Comparison of ENCODE assay signal across 8 mouse cellular contexts in the genomic region with DNA sequence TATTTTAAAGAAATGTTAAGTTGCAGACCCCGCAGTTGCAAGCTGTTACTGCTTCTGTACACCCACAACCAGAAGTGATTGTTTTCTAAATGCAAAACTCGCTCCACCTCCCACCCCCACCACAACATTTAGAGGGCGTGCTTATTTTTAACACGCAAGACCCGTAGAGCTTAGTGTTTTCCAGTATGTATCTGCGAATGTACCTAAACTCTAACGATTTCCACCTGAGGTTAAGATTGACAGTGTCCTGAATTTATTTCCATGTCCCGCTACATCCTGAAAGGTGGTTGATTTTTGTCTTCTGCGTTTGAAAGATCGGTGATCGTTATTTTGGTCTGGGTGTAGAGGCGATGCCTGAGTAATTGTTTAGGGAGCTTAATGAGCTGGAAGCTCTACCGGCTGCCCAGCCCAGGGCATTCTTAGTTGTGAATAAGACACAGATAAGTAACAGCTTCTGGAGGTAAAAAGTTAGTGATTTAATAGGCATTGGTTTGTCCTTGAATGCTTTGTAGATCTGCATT. TPM values are rescaled to one million over a fixed set of nuclear protein-coding genes. Genes with fewer than 3 reads are reported as not detected.
A peak's percentile ranks its signal among the peaks of the same experiment; 100 is the strongest.
DNase-seq lines count a peak whose midpoint lies in the region; ATAC-seq and TF ChIP-seq lines count a peak whose summit lies in the region.

No protein-coding gene starts in this region.

- no peak for ATAC-seq in embryonic facial prominence, embryonic 11.5 days (replicated peaks; ENCODE audit: insufficient number of reproducible peaks, low FRiP score, low TSS enrichment, low read depth)
- ATAC-seq in hindbrain, embryonic 15.5 days (ENCODE audit: low FRiP score, low read depth), result 0 out of 2 replicates have a peak, but pooled peaks have one; percentile 5

- no peak overlapping the region for H3K9ac ChIP-seq in embryonic facial prominence, embryonic 11.5 days (replicated peaks; ENCODE audit: low read length)
- H3K9ac ChIP-seq in hindbrain, embryonic 15.5 days, result peak overlapping the region; percentile 52

- H3K27me3 ChIP-seq in embryonic facial prominence, embryonic 11.5 days (ENCODE audit: control insufficient read depth, insufficient read depth, low read length), result peaks cover 18% of the 10 kb centered on the region
- peaks cover 31% of the 10 kb centered on the region for H3K27me3 ChIP-seq in hindbrain, embryonic 15.5 days
- peaks cover 63% of the 10 kb centered on the region for H3K27me3 ChIP-seq in midbrain, embryonic 10.5 days (ENCODE audit: low read depth, poor library complexity, severe bottlenecking)

- H3K4me2 ChIP-seq in embryonic facial prominence, embryonic 11.5 days (ENCODE audit: low read depth, low read length), result peak overlapping the region; percentile 95
- H3K4me2 ChIP-seq in hindbrain, embryonic 15.5 days, result peak overlapping the region; percentile 97

- no peak for TF ChIP-seq POLR2A in lung, adult 2 months (IDR thresholded peaks at IDR 0.05; ENCODE audit: borderline replicate concordance, extremely low read depth, low read depth, low read length)

- no peak for DNase-seq in lung, adult 2 months
- DNase-seq in lung, postnatal 25 days (ENCODE audit: low spot score), result no peak
- peak; percentile 13 for DNase-seq in embryonic facial prominence, embryonic 11.5 days (ENCODE audit: low spot score)
- peak; percentile 29 for DNase-seq in midbrain, embryonic 10.5 days (ENCODE audit: low spot score)
- no peak for DNase-seq in spleen, postnatal 36 days (ENCODE audit: low spot score in 2 of 2)
- DNase-seq in yolk sac, embryonic 10.5 days (ENCODE audit: low spot score), result no peak
- DNase-seq in adrenal gland, postnatal 25 days, result no peak

- H3K4me3 ChIP-seq in lung, adult 2 months (replicated peaks; ENCODE audit: extremely low read depth, low read depth, low read length), result peak overlapping the region; percentile 92
- H3K4me3 ChIP-seq in embryonic facial prominence, embryonic 11.5 days (ENCODE audit: low read depth, low read length), result peak overlapping the region; percentile 74
- peak overlapping the region; percentile 74 for H3K4me3 ChIP-seq in hindbrain, embryonic 15.5 days
- peak overlapping the region; percentile 81 for H3K4me3 ChIP-seq in midbrain, embryonic 10.5 days

- peaks cover 4% of the 10 kb centered on the region; the same call in 1 of the 2 replicates for H3K4me1 ChIP-seq in lung, adult 2 months (ENCODE audit: control insufficient read depth, insufficient read depth, low read length)
- H3K4me1 ChIP-seq in embryonic facial prominence, embryonic 11.5 days (ENCODE audit: control insufficient read depth, insufficient read depth, low read length), result no peaks in the 10 kb centered on the region
- peaks cover 22% of the 10 kb centered on the region for H3K4me1 ChIP-seq in hindbrain, embryonic 15.5 days (replicated peaks)
- H3K4me1 ChIP-seq in midbrain, embryonic 10.5 days, result peaks cover 25% of the 10 kb centered on the region

- no peak overlapping the region for H3K27ac ChIP-seq in embryonic facial prominence, embryonic 11.5 days (replicated peaks; ENCODE audit: low read depth, low read length)
- H3K27ac ChIP-seq in hindbrain, embryonic 15.5 days (replicated peaks), result no peak overlapping the region
- no peak overlapping the region for H3K27ac ChIP-seq in midbrain, embryonic 10.5 days (replicated peaks)

- TF ChIP-seq CTCF in lung, adult 2 months (IDR thresholded peaks at IDR 0.05; ENCODE audit: insufficient read depth, low read length), result no peak

- no peaks in the 10 kb centered on the region for H3K9me3 ChIP-seq in embryonic facial prominence, embryonic 11.5 days (replicated peaks; ENCODE audit: control insufficient read depth, low read length)
- no peaks in the 10 kb centered on the region for H3K9me3 ChIP-seq in hindbrain, embryonic 15.5 days
- H3K9me3 ChIP-seq in midbrain, embryonic 10.5 days (replicated peaks), result no peaks in the 10 kb centered on the region

- H3K36me3 ChIP-seq in embryonic facial prominence, embryonic 11.5 days (replicated peaks; ENCODE audit: control insufficient read depth, insufficient read depth, low read depth, low read length), result no peaks in the 10 kb centered on the region
- H3K36me3 ChIP-seq in hindbrain, embryonic 15.5 days, result no peaks in the 10 kb centered on the region
- H3K36me3 ChIP-seq in midbrain, embryonic 10.5 days, result no peaks in the 10 kb centered on the region

- WGBS in lung, adult 2 months, result 6% methylated on average over 13 of the region's 13 CpGs
- WGBS in embryonic facial prominence, embryonic 11.5 days, result 5% methylated on average over 13 of the region's 13 CpGs
- WGBS in hindbrain, embryonic 15.5 days, result 3% methylated on average over 13 of the region's 13 CpGs
- 4% methylated on average over 13 of the region's 13 CpGs for WGBS in midbrain, embryonic 10.5 days

RNA-seq across cellular contexts. Expression of a gene that starts 1.6 kb away (rescaled TPM):
- 13.4 and 13.6 TPM in 2 replicates for polyA plus RNA-seq in lung, adult 2 months (2012; rRNA removed)
- 4.8 and 5.7 TPM in 2 replicates for polyA plus RNA-seq in embryonic facial prominence, embryonic 11.5 days (2014; fragmentation: Nextera tagmentation; extraction: Ambion mirVana)
- polyA plus RNA-seq in hindbrain, embryonic 15.5 days (2015; fragmentation: Nextera tagmentation; extraction: Ambion mirVana), result 10.3 and 10.7 TPM in 2 replicates
- polyA plus RNA-seq in midbrain, embryonic 10.5 days (2016; fragmentation: Nextera tagmentation; extraction: Ambion mirVana), result 9.9 and 10.9 TPM in 2 replicates
- 20.0 and 23.4 TPM in 2 replicates for total RNA-seq in adrenal gland, postnatal 25 days (2021)

Comparison
In these comparisons a context has a peak if more than half of its experiments do, and no peak if none do; other contexts are left out.
1. DNase-seq: peak in embryonic facial prominence, embryonic 11.5 days (single experiment) and midbrain, embryonic 10.5 days (single experiment); none in lung, adult 2 months (single experiment), lung, postnatal 25 days (single experiment), spleen, postnatal 36 days (0 of 2), yolk sac, embryonic 10.5 days (single experiment) and adrenal gland, postnatal 25 days (single experiment).
2. Peak in every context shown above with its lines, with median percentiles within 50 percentile points of each other: H3K4me3 ChIP-seq.